Mouse (Mus musculus) right cerebral cortex, postnatal 10 days (tissue): ENCODE results near the gene Olfr1105.

Experiments used
- DNase-seq, 2 experiments: peaks; one replicate each; pipeline ENCODE4 v3.0.0; 2021; ENCODE audit warnings: low spot score in 2 of 2

The Olfr1105 gene

GRCm38 (mm10) chr2:87036431-87036830, at the start of gene Olfr1105:
Gene Olfr1105, minus strand, starts transcription at chr2:87036531.
- no peak for DNase-seq

GRCm38 (mm10) chr2:87075717-87076116, 39.4 kb upstream of the Olfr1105 start, which contains the start of gene Olfr1107:
Gene Olfr1107, minus strand, starts transcription at chr2:87075817.
- no peak for DNase-seq

GRCm38 (mm10) chr2:87052173-87052572, 15.8 kb upstream of the Olfr1105 start, which contains the start of gene Olfr1106:
Gene Olfr1106, minus strand, starts transcription at chr2:87052273.
- DNase-seq = no peak

- no peak for DNase-seq
Observed at GRCm38 (mm10) chr2:87026980-87027379, 9.4 kb downstream of the Olfr1105 start, which contains the start of gene Olfr1104. Gene Olfr1104, minus strand, starts transcription at chr2:87027080.

- no peak for DNase-seq
Observed at GRCm38 (mm10) chr2:86998098-86998497, 38.2 kb downstream of the Olfr1105 start, which contains the start of gene Olfr1102. Gene Olfr1102, plus strand, starts transcription at chr2:86998398.

GRCm38 (mm10) chr2:86991121-86991520, 45.2 kb downstream of the Olfr1105 start, which contains the start of gene Olfr1101:
Gene Olfr1101, minus strand, starts transcription at chr2:86991221.
- no peak for DNase-seq
